Mouse (Mus musculus): ENCODE data around the gene Ccdc84.

GRCm38 (mm10) chr9:44417892-44418363 lies 441 bp downstream of the Ccdc84 start:
- no peak for TF ChIP-seq GATA1 (IDR thresholded peaks at IDR 0.05; ENCODE audit: borderline replicate concordance, low read length)
- TF ChIP-seq FLI1 (IDR thresholded peaks at IDR 0.05; ENCODE audit: low read length), result no peak
